Mouse (Mus musculus): ENCODE results near the gene Lrmda. TPM values are rescaled to one million over a fixed set of nuclear protein-coding genes. Genes with fewer than 3 reads are reported as not detected.

Lrmda gene
- total RNA-seq, 2 experiments from 2014 or later = 6.8 to 9.1 TPM

DNA sequence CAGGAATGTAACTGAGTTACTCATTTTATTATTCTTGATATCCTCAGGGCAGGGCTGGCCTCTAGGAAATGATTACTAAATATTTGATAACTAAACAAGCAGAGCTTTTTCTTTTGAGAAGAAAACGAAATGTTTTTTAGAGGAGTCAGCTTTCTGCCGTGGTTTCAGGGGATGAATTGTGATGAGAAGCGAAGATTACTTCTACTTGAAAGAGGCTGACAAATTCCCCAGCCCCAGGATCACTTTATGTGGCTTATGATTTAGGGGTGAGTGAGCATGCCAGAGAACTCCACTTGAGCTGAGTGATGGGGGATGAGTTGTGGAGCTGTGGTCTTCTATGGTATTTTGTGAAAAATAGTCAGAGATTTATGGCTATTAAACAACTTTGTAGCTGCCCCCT lies 803.4 kb downstream of the Lrmda start:
- DNase-seq (ENCODE audit: low spot score in 2 of 2) = no peak

DNA sequence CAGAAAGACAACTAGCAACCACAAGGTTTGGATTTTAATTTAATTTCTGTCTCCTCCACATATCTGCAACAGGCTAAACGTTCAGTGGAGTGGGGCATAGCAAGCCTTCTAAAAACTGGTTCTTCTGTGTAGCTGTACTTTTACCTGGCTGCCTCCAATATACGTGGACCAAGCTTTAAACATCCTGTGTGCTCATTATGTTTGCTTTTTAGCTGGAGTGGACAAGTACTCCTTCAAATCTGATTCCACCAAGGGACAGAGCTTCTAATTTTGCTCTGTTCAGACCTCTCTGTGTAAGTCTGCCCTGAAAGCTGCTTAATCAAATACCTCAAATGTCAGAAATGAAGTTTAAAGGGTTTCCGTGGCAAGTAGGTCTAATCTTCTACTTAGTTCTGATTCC lies 807.3 kb downstream of the Lrmda start:
- DNase-seq (ENCODE audit: low spot score in 2 of 2) = no peak

DNA sequence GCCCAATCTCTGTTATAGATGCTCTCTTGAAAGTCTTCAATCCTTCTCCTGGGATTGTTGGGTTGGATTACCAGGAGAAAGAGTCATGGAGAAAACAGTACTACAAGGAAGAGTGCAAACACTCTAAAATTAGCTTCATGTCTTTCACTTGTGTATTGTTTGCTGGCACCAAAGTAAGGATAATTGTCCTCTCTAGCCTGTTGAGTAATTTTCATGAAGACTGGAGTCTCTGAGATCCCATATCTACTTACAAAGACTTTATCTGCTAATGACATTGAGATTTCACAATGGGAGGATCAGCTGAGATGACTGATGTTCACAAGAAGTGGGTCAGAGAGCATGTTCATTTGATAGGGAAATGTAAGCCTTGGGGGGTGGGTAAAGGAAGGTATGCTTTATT lies 817.5 kb downstream of the Lrmda start:
- DNase-seq (ENCODE audit: low spot score in 2 of 2) = no peak

DNA sequence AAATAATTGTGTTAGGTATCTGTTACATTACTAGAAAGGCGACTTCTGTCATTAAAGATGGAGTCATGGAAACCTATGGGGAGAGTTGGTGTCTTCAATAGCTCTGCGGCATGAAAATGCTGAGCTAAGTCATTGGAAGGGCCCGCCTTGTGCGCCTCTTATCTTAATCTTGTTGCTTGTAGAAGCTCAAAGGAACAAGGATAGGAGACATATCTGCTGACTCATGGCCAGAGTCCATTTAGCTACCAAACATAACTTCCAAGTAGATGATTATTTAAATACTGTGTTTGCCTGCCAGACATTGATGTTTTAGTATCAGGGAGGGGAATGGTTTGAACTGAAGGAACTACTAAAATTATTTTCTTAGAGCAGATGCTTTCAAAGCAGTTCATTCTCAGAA lies 821.6 kb downstream of the Lrmda start:
- DNase-seq (ENCODE audit: low spot score in 2 of 2) = no peak

DNA sequence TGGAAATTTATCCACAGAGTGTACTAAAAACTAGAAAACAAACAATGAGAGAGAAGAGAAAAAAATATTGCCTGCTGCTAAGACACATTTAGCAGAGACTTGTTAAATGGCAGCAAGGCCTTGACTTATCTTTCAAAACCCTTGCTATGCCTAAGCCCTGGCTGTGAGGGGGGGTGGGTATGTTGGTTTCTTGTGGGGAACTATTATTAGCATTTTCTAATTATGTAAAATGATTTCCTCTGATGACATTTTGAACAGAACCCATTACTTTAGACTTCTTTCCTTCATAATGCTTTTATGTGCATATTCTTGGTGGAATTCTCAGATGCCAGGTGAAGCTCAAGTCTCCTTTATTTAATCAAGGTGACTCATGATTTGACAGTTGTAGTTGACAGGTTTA lies 824.5 kb downstream of the Lrmda start:
- no peak for DNase-seq (ENCODE audit: low spot score in 2 of 2)

DNA sequence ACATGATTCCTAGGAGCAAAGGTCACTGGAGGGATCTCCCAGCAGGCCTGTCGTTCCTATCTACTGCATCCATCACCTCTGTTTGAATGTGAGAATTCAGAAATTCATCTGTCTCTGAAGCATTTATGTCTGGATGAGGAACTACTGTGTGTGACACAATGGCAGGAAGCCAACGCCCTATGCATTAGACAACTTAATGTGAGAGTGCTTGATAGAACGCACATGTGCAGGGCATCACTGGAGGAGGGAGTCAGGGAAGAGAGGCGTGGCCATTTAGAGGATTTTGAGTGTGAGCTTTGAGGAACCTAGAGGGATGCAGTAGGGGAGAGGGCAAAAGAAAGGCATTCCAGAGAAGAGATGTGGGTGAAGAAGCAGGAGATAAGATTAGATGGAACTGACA lies 825.9 kb downstream of the Lrmda start:
- no peak for DNase-seq (ENCODE audit: low spot score in 2 of 2)

DNA sequence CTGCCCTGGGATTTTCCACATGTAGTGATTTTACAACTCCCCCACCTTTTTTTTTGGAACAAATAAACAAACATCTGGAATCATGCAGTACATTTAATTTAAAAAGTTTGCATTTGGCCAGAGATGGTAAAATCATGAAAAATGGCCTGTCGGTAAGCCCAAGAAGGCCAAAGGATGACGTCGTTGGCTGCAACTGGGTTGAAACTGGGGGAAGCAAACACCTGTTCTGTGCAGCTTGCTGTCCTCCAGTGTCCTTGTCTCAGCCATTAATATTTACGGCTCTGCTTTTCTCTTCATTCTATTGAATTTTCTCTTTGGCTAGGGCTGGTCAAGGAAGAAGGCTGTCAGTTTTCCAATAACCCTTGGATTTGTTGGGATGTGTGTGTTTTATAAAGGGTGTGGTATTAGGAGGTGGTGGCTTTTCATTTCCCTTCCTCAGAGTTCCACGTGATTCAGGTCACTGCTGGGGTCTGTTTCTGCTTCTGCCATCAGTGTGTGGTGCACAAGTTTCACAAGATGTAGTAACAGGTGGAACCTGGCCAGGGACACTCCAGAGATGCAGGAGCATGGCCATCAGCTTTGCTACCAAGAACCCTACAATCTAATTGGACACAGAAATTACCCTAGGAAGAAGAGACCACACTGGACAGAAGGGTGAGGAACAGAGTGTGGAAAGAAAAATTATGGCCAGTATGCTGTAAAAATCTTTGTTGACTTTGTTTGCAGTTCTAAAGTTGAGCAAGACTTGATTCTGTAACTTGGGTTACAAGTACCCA lies 827.7 kb downstream of the Lrmda start:
- no peak for DNase-seq (ENCODE audit: low spot score in 2 of 2)

DNA sequence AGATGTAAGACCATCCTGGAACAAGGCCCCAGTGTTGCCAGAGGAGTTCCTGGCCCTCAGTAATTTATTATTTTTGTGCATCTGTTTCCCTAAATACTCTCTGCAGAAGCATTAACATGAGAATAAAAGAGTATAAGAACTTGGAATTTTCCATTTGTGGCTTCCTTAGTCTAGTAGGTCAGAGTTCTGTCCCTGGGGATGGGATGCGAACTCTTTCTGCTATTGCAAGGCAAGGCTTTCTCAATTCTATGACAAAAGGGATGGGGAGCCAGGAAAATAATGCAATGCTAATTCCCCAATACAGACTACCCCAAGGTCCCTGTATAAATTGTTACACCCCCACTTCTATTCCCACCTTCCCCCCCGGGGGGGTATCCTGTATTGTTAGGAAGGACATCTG lies 829.6 kb downstream of the Lrmda start:
- DNase-seq (ENCODE audit: low spot score in 2 of 2) = no peak

DNA sequence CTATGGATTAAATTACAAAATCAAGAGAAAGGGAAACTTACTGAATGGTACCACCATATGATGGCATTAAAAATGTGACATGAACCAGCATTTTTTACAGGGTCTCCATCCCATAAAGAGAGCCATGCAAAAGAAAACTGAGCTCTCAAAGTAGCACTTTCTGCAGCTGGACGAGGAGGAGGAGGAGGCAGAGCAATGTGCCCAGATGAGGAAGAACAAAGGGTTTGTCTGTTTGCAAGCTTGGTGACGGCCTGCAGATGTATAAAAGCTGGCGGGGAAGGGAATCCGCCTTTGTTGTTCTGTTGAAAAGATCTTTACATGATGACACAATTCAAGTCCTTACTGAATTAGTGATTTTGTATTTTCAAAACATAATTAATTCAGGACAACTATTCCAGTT lies 841.1 kb downstream of the Lrmda start:
- no peak for DNase-seq (ENCODE audit: low spot score in 2 of 2)

DNA sequence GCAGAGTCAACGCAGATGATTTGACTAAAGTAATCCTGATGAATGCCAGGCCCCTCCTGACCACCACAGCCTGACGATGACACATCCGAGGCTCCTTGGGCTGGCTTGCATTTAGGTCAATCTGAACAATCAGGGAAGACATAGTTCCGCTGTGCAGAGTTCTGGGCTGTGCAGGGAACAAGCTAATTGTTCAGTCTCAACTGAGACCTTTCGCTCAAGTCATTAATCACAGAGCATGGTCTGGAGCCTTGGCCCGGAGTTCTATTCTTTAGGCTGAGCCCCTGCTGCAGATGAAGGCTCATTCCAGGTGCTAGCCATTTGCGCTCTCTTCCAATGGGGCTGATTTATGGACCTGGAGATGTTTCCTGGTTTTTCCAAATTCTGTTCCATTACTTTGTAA lies 844.6 kb downstream of the Lrmda start:
- DNase-seq (ENCODE audit: low spot score in 2 of 2) = no peak

DNA sequence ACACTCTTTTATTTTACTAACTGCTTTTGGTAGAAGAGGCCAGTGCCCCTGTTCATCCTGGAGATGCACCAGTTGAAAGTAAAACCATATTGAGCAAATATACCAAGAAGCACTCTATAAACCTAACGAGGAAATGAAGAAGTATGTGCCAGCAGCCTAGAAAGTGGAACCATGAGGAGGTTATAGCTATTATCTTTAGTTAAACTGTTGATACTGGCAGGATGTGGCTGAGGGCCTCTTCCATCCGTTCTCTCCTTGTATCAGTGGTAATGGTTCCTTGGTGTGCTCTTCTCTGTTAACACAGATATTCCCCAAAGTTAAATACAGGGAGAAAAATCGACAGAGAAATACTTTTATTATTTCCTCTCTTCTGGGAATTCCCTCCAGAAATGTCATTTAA lies 855.1 kb downstream of the Lrmda start:
- DNase-seq (ENCODE audit: low spot score in 2 of 2) = no peak

DNA sequence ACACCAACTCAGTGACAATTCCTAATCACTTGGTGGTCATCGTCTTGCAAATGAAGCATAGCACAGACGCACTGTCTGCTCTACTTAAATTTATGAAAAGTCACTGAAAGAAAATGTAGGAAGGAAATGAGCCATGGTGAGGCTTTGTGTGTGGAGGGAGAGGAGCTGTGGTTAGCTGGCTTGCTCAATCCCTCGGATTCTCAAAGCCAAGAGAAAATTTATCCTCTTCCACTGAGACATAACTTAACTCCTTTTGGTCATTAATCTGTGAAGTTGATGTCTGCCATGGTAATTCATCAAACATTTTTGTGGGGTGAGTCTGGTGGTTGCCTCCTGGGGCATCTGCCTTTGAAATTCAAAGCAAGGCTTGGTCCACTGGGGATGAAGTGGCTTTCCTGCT lies 867.7 kb downstream of the Lrmda start:
- no peak for DNase-seq (ENCODE audit: low spot score in 2 of 2)

DNA sequence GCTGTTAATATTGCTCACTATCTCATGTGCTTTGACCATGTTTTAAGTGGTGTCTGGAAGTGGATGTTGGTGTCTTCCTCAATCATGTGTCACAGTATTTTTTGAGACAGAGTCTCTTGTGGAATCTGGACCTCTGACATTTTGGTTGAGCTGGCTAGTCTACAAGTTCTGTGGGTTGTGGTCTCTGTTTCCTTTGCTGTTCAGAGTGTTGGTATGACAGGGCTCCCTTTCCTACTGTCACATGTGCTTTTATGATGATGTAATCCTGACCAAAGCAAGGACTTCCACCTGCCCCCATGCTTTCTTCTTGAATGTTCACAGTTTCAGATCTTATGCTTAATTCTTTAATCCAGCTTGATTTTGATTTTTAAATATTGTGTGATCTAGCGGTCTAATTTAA lies 879.8 kb downstream of the Lrmda start:
- no peak for DNase-seq (ENCODE audit: low spot score in 2 of 2)

DNA sequence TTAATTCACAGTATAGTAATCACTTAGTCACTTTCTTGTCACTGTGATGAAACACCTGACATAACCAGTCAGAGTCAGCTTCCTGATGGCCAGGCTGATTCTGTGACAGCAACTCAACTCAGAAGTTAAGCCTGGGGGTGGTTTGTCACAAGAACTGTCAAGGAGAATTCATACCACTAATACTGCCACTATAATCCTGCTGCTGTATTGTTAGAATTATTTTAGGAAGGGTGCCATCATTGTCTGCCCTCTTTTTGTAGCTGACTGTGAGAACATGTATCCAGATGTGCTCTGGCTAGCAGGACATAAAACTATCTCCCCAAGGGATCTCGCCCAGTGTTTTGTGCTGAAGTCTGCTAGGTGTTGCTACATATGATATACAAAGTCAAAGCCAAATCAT lies 882.6 kb downstream of the Lrmda start:
- no peak for DNase-seq (ENCODE audit: low spot score in 2 of 2)

DNA sequence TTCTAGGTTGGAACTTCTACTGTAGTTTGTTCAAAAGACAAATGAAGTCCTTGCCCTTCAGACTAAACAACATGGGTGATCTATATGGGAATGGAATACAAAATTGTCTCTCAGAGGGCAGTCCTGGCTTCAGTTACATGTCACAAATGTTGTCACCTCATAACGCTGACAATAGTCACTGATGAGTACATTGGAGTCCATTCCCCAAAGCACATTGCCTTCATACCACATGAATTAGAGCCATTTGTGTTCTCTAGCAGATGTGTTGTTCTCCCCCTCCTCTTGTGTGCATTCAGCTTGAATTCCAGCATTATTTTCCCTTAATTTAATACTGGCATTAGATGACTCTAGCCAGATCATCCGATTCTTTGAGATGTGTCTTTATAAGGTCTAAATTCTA lies 883.4 kb downstream of the Lrmda start:
- DNase-seq (ENCODE audit: low spot score in 2 of 2) = no peak

DNA sequence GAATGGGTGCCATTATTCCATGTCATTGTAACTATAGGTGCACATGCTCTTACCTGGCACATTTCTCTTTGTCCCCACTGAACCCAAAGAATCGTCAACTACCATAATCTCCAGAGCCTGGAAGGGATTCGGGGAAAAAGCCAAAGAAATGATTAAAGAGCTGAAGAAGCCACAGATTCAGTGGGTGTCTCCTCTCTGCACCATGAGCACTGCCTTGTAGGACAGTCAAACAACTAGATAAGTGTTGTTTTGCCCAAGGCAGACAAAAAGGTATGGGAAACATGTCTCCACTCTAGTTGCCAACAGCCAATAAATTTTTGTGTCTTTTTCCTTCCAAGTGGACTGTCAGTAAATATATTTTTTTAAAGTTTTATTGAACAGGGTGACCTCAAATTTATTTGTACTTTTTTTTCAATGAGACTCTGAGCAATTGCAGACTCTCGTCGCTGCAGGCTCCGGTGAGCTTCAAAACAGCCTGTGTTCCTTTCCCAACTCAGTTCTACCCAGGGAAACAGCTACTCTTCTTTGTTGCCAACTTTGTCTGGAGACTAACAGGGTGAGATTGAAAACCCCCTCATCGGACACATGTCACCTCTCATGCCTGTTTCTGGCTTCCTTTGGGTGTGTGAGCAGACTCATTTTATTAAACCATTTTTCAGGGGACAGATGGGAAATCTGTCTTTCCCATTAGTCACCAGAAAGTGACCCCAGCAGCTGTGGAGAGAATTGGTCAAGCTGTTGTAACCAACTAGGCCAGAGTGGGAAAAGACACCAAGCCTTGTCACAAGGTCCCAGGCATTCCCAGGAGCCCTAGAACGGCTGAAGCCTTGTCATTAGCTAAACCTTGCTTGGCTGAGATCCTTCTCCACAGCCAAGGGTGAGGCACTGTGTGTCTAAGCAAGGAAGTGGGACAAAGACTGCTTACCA lies 886.5 kb downstream of the Lrmda start:
- no peak for DNase-seq (ENCODE audit: low spot score in 2 of 2)

DNA sequence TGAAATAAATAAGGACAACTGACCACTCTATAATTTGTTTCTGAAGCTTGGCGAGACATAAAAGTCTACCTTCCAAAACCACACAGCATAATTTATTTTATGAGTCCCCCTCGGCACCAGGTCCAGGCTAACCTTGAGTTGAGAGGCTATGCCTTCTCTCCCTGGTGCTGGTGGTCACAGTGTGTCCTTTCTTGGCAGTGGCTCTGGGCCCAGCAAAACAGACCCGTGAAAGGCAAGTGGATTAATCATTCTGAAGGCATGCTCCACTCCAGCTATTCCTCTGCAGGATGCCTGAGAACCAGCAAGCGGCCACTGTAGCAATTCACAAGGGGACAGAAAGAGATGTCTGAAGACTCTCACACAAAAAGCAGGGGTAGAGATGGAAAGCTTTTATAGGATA lies 887.2 kb downstream of the Lrmda start:
- peak in 1 of 2 experiments; percentile 26 for DNase-seq (ENCODE audit: low spot score in 2 of 2)

DNA sequence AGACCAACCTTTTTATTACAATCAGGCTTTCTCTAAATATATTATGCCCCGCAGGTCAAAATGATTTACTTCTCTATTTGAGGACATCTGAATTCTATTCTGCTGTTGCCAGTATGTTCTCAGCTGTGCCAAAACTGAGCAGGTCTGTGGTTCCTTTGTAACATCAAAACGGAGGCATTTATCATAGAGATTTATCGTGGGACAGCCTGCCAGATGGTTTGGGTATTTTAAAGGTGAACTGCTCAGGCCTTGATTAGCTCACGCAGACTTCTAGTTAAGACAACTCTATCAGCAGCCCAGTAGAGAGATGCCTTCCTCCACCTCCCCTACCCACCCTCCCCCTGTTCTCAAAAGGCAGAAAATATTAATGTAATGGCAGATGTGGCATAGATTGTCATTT lies 887.7 kb downstream of the Lrmda start:
- DNase-seq (ENCODE audit: low spot score in 2 of 2) = no peak

DNA sequence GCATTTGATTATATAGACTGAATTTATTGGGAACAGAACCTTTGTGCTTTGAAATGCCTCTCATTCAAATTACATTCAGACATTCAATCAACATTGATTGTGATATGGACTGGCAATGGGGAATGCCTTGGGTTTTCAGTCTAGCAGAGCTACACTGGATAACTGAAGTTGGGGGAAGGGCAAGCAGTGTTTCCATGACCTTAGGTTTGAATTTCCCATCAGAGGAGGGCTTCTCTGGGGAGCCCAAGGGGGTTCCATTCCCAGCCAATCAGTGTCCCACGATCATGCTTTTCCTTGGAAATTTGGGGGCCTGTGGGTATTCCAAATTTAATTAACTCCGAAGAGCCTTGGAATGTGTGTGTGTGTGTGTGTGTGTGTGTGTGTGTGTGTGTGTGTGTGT lies 888.5 kb downstream of the Lrmda start:
- DNase-seq (ENCODE audit: low spot score in 2 of 2) = no peak

DNA sequence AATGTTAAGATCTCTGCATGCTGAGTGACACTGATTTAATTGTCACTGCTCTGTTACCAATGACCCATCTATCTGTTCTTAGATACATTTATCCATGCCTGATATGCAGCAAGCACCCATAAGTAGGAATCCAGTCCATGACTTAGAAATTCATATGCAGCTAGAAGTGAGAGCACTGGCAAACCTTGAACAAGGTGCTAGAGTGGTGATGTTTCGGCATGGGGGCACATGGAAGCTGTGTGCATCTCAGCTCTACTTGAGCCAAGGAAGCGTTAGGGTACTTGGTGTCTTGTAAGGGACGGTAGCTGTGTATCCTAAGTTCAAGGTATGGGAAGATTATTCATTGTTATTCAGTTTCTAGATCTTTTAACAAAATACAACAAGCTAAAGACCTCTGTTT lies 896.0 kb downstream of the Lrmda start:
- DNase-seq (ENCODE audit: low spot score in 2 of 2) = no peak

DNA sequence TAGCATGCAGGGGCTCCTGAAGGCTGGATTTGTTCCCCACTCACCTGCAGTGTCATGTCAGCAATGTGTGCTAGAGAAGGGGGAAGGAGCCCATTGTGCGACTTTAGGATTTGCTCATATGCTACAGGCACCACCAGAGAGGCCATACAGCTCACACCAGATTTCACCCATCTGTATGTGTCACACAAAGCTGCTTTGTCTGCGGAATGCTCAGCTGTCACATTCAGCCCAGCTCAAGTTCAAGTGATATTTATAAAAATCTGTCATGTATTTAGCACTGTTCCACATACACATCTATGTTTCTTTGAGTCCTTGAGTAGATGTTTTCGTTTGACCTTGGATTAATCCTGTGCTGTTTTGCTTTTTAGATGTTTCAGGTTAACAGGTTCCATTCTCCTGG lies 899.0 kb downstream of the Lrmda start:
- no peak for DNase-seq (ENCODE audit: low spot score in 2 of 2)

DNA sequence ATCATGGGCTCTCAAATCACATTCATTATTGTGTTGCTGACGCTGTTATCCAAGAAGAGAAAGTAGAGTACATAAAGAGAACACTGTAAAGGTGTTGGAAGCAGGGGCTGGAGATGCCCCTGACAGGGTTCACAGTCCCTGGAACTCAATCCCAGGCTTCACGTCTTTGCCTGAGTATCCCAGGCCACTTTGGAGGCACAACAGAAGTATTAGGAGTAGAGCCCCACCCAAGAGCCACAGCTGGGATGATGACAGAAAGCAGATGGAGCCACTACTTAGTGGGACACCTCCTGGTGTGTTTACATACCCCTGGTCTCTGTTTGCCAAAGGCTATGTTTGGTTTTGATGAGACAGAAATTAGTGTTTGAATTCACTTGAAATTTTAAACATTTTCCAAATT lies 899.4 kb downstream of the Lrmda start:
- DNase-seq (ENCODE audit: low spot score in 2 of 2) = no peak

DNA sequence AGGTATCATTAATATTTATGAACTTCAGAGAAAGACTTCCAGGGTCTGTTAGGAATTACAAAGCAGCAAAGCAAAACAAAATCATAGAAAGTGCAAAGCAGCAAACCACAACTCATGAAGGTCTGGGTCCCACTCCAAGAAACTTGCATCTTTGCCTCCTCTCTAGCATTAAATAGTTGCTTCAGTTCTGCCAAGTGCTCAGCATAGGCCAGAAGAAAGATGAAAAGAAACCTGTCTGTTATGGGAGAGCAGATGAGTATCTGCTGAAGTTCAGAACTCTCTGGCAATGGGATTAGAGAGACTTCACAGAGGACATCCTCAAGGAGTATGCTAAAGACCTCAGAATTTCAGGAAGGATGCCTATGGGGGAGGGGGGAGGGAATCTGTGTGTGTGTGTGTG lies 901.6 kb downstream of the Lrmda start:
- no peak for DNase-seq (ENCODE audit: low spot score in 2 of 2)
